Comparison of ENCODE assay signal across 11 mouse cellular contexts in genomic region chr17:79287302-79287701, GRCm38 (mm10).
DNase-seq lines count a peak whose midpoint lies in the region; ATAC-seq and TF ChIP-seq lines count a peak whose summit lies in the region.
"Had no signal": no experiment of that assay in that cellular context is flagged by ENCODE, and none has a peak within 500 bp of the region (broad histone marks: within the 10 kb centered on the region; RNA-seq: fewer than 3 reads in every experiment).

No protein-coding gene starts in this region.

- no peak for DNase-seq in heart, postnatal 4 days
- DNase-seq in spleen, adult 2 months (ENCODE audit: low read depth in 1 of 2, low spot score in 2 of 2): no peak
- DNase-seq in spleen, adult 12 weeks (ENCODE audit: low spot score): no peak
- DNase-seq in yolk sac, embryonic 10.5 days (ENCODE audit: low spot score): peak; percentile 9
- no peak for DNase-seq in layer of hippocampus, postnatal 36 days
- no peak for DNase-seq in retina, embryonic 14.5 days (ENCODE audit: low spot score)

- H3K27ac ChIP-seq in heart, embryonic 13.5 days (replicated peaks): no peak overlapping the region
- peak overlapping the region; percentile 16; the same call in 1 of the 2 replicates for H3K27ac ChIP-seq in spleen, adult 2 months (ENCODE audit: insufficient read depth, low read length)
- peak overlapping the region; percentile 29; the same call in 1 of the 2 replicates for H3K27ac ChIP-seq in intestine, embryonic 16.5 days (ENCODE audit: low read length)
- H3K27ac ChIP-seq: forebrain, embryonic 12.5 days; layer of hippocampus, adult 2 months had no signal

- 53% methylated on average over 13 of the region's 13 CpGs for WGBS in heart, embryonic 13.5 days
- WGBS in spleen, adult 2 months: 75% methylated on average over 13 of the region's 13 CpGs
- 29% methylated on average over 13 of the region's 13 CpGs for WGBS in intestine, embryonic 16.5 days

- no peaks in the 10 kb centered on the region for H3K9me3 ChIP-seq in heart, embryonic 13.5 days
- H3K9me3 ChIP-seq in intestine, embryonic 16.5 days (ENCODE audit: control insufficient read depth, low read length): no peaks in the 10 kb centered on the region
- H3K9me3 ChIP-seq: forebrain, embryonic 12.5 days had no signal

- no peak for TF ChIP-seq POLR2A in spleen, adult 2 months (IDR thresholded peaks at IDR 0.05; ENCODE audit: low read depth, low read length)

- peaks cover 12% of the 10 kb centered on the region for H3K4me1 ChIP-seq in heart, embryonic 13.5 days
- H3K4me1 ChIP-seq in spleen, adult 2 months (ENCODE audit: control insufficient read depth, insufficient read depth, insufficient read length): no peaks in the 10 kb centered on the region
- no peaks in the 10 kb centered on the region for H3K4me1 ChIP-seq in intestine, embryonic 16.5 days (ENCODE audit: control insufficient read depth, insufficient read depth, low read length)

- no peak for ATAC-seq in heart, embryonic 13.5 days (ENCODE audit: extremely low read depth, insufficient number of reproducible peaks, low FRiP score, low TSS enrichment)
- 0 out of 2 replicates have a peak, but pooled peaks have one; percentile 21 for ATAC-seq in intestine, embryonic 16.5 days

- H3K4me2 ChIP-seq in heart, embryonic 13.5 days: peak overlapping the region; percentile 51
- no peak overlapping the region for H3K4me2 ChIP-seq in intestine, embryonic 16.5 days (ENCODE audit: low read depth, low read length)
- H3K4me2 ChIP-seq: forebrain, embryonic 12.5 days had no signal

- H3K4me3 ChIP-seq in heart, embryonic 13.5 days: peak overlapping the region; percentile 18; the same call in 1 of the 2 replicates
- H3K4me3 ChIP-seq in spleen, adult 2 months (ENCODE audit: extremely low read depth, insufficient read depth, insufficient read length): no peak overlapping the region
- H3K4me3 ChIP-seq in intestine, embryonic 16.5 days (ENCODE audit: low read length): peak overlapping the region; percentile 8; the same call in 1 of the 2 replicates
- H3K4me3 ChIP-seq: forebrain, embryonic 12.5 days; layer of hippocampus, adult 2 months had no signal

- TF ChIP-seq CTCF in spleen, adult 2 months (IDR thresholded peaks at IDR 0.05; ENCODE audit: extremely low read depth, insufficient read depth, insufficient read length, insufficient replicate concordance): no peak

- no peaks in the 10 kb centered on the region for H3K27me3 ChIP-seq in heart, embryonic 13.5 days (replicated peaks)
- H3K27me3 ChIP-seq in spleen, adult 2 months (ENCODE audit: control insufficient read depth, insufficient read depth, low read length): no peaks in the 10 kb centered on the region
- H3K27me3 ChIP-seq in intestine, embryonic 16.5 days (replicated peaks; ENCODE audit: control insufficient read depth, insufficient read depth, low read length): no peaks in the 10 kb centered on the region
- H3K27me3 ChIP-seq: CH12.LX; forebrain, embryonic 12.5 days had no signal

- no peaks in the 10 kb centered on the region for H3K36me3 ChIP-seq in heart, embryonic 13.5 days
- no peaks in the 10 kb centered on the region for H3K36me3 ChIP-seq in spleen, adult 2 months (ENCODE audit: control insufficient read depth, insufficient read depth, low read length)
- H3K36me3 ChIP-seq in intestine, embryonic 16.5 days (ENCODE audit: control insufficient read depth, insufficient read depth, low read length): no peaks in the 10 kb centered on the region
- H3K36me3 ChIP-seq: forebrain, embryonic 12.5 days had no signal

- no peak overlapping the region for H3K9ac ChIP-seq in heart, embryonic 13.5 days
- H3K9ac ChIP-seq in intestine, embryonic 16.5 days (ENCODE audit: low read depth, low read length): no peak overlapping the region
- H3K9ac ChIP-seq: forebrain, embryonic 12.5 days had no signal
